In genomic region chr2:74731055-74731454, GRCm38 (mm10) we compare ENCODE assay signal across 28 mouse cellular contexts. TPM values are rescaled to one million over a fixed set of nuclear protein-coding genes. Genes with fewer than 3 reads are reported as not detected.
DNase-seq lines count a peak whose midpoint lies in the region; ATAC-seq and TF ChIP-seq lines count a peak whose summit lies in the region.
"Had no signal": no experiment of that assay in that cellular context is flagged by ENCODE, and none has a peak within 500 bp of the region (broad histone marks: within the 10 kb centered on the region; RNA-seq: fewer than 3 reads in every experiment).

No protein-coding gene starts in this region.

- no peak for TF ChIP-seq CTCF in hindbrain, postnatal 0 days (IDR thresholded peaks at IDR 0.05; ENCODE audit: low read depth)

- DNase-seq in kidney, postnatal 36 days = no peak
- peak; percentile 27 for DNase-seq in hindbrain, embryonic 10.5 days (ENCODE audit: low spot score)
- no peak for DNase-seq in hindbrain, postnatal 0 days (ENCODE audit: low spot score)
- no peak for DNase-seq in thymus, postnatal 36 days
- DNase-seq in spleen, adult 12 weeks (ENCODE audit: low spot score) = no peak
- DNase-seq: B cell, adult 2 months; cerebellum, adult 2 months; cerebellum, postnatal 36 days; gastrocnemius, postnatal 36 days; heart, postnatal 14 days; lung, adult 18-20 months; midbrain, embryonic 14.5 days; thymus, postnatal 14 days had no signal

- H3K27ac ChIP-seq in kidney, embryonic 15.5 days = peak overlapping the region; percentile 60
- H3K27ac ChIP-seq in hindbrain, embryonic 10.5 days = peak overlapping the region; percentile 2; the same call in 1 of the 2 replicates
- peak overlapping the region; percentile 36; the same call in 1 of the 2 replicates for H3K27ac ChIP-seq in hindbrain, postnatal 0 days
- H3K27ac ChIP-seq in neural tube, embryonic 14.5 days (ENCODE audit: low read depth, low read length) = peak overlapping the region; percentile 92; the same call in 1 of the 2 replicates
- no peak overlapping the region for H3K27ac ChIP-seq in heart, embryonic 11.5 days (ENCODE audit: low read depth, low read length)
- H3K27ac ChIP-seq: embryonic facial prominence, embryonic 12.5 days had no signal

- H3K9ac ChIP-seq in kidney, embryonic 15.5 days = peak overlapping the region; percentile 42
- no peak overlapping the region for H3K9ac ChIP-seq in hindbrain, postnatal 0 days (replicated peaks; ENCODE audit: low read length)
- H3K9ac ChIP-seq in neural tube, embryonic 14.5 days (replicated peaks; ENCODE audit: low read depth, low read length) = no peak overlapping the region; the same call in 1 of the 2 replicates
- no peak overlapping the region for H3K9ac ChIP-seq in heart, embryonic 11.5 days (ENCODE audit: low read depth, low read length)
- H3K9ac ChIP-seq: embryonic facial prominence, embryonic 12.5 days; heart, embryonic 12.5 days had no signal

- H3K27me3 ChIP-seq in kidney, embryonic 15.5 days = peaks cover 8% of the 10 kb centered on the region
- peaks cover 100% of the 10 kb centered on the region for H3K27me3 ChIP-seq in hindbrain, embryonic 10.5 days (ENCODE audit: insufficient read depth, poor library complexity, severe bottlenecking)
- H3K27me3 ChIP-seq in hindbrain, postnatal 0 days (ENCODE audit: insufficient read depth, low read length) = peaks cover 67% of the 10 kb centered on the region
- H3K27me3 ChIP-seq in neural tube, embryonic 14.5 days (ENCODE audit: control insufficient read depth, insufficient read depth, low read length) = no peaks in the 10 kb centered on the region
- H3K27me3 ChIP-seq in heart, embryonic 11.5 days (ENCODE audit: control insufficient read depth, insufficient read depth, low read length) = peaks cover 95% of the 10 kb centered on the region

- no peak for ATAC-seq in kidney, embryonic 15.5 days (replicated peaks; ENCODE audit: low FRiP score)
- ATAC-seq in hindbrain, postnatal 0 days = no peak
- ATAC-seq in neural tube, embryonic 14.5 days (ENCODE audit: low read depth) = no peak
- ATAC-seq in heart, embryonic 11.5 days (replicated peaks; ENCODE audit: insufficient number of reproducible peaks, low FRiP score, low TSS enrichment) = no peak
- ATAC-seq: forebrain, embryonic 14.5 days; intestine, embryonic 16.5 days had no signal

- H3K4me2 ChIP-seq in kidney, embryonic 15.5 days = peak overlapping the region; percentile 77
- peak overlapping the region; percentile 35 for H3K4me2 ChIP-seq in hindbrain, postnatal 0 days (ENCODE audit: low read depth, low read length)
- H3K4me2 ChIP-seq in neural tube, embryonic 14.5 days (ENCODE audit: low read depth, low read length) = peak overlapping the region; percentile 66; the same call in 1 of the 2 replicates
- H3K4me2 ChIP-seq in heart, embryonic 11.5 days = no peak overlapping the region
- H3K4me2 ChIP-seq: embryonic facial prominence, embryonic 12.5 days; heart, embryonic 12.5 days; liver, embryonic 11.5 days had no signal

- peaks cover 89% of the 10 kb centered on the region for H3K4me1 ChIP-seq in kidney, embryonic 15.5 days
- peaks cover 24% of the 10 kb centered on the region for H3K4me1 ChIP-seq in hindbrain, embryonic 10.5 days (replicated peaks)
- H3K4me1 ChIP-seq in hindbrain, postnatal 0 days (ENCODE audit: insufficient read depth, low read length) = no peaks in the 10 kb centered on the region
- H3K4me1 ChIP-seq in neural tube, embryonic 14.5 days (ENCODE audit: control insufficient read depth, insufficient read depth, low read length) = peaks cover 83% of the 10 kb centered on the region
- H3K4me1 ChIP-seq in heart, embryonic 11.5 days (ENCODE audit: control insufficient read depth, insufficient read depth, low read length) = peaks cover 8% of the 10 kb centered on the region
- H3K4me1 ChIP-seq: embryonic facial prominence, embryonic 12.5 days had no signal

- peaks cover 26% of the 10 kb centered on the region for H3K36me3 ChIP-seq in kidney, embryonic 15.5 days
- no peaks in the 10 kb centered on the region for H3K36me3 ChIP-seq in hindbrain, embryonic 10.5 days
- no peaks in the 10 kb centered on the region for H3K36me3 ChIP-seq in hindbrain, postnatal 0 days (ENCODE audit: insufficient read depth, low read length)
- H3K36me3 ChIP-seq in neural tube, embryonic 14.5 days (ENCODE audit: control insufficient read depth, insufficient read depth, low read length) = peaks cover 22% of the 10 kb centered on the region
- no peaks in the 10 kb centered on the region for H3K36me3 ChIP-seq in heart, embryonic 11.5 days (ENCODE audit: control insufficient read depth, insufficient read depth, low read length)
- H3K36me3 ChIP-seq: embryonic facial prominence, embryonic 12.5 days; heart, embryonic 12.5 days had no signal

- no peaks in the 10 kb centered on the region for H3K9me3 ChIP-seq in kidney, embryonic 15.5 days (replicated peaks)
- H3K9me3 ChIP-seq in hindbrain, embryonic 10.5 days = no peaks in the 10 kb centered on the region
- no peaks in the 10 kb centered on the region for H3K9me3 ChIP-seq in hindbrain, postnatal 0 days (ENCODE audit: low read length)
- no peaks in the 10 kb centered on the region for H3K9me3 ChIP-seq in neural tube, embryonic 14.5 days (ENCODE audit: control insufficient read depth, low read length)
- no peaks in the 10 kb centered on the region for H3K9me3 ChIP-seq in heart, embryonic 11.5 days (replicated peaks; ENCODE audit: control insufficient read depth, low read length)
- H3K9me3 ChIP-seq: embryonic facial prominence, embryonic 12.5 days; heart, embryonic 12.5 days; megakaryocyte, embryonic 14.5 days had no signal

- H3K4me3 ChIP-seq in kidney, embryonic 15.5 days (replicated peaks) = peak overlapping the region; percentile 10; the same call in 1 of the 2 replicates
- no peak overlapping the region; the same call in 1 of the 2 replicates for H3K4me3 ChIP-seq in hindbrain, embryonic 10.5 days
- H3K4me3 ChIP-seq in hindbrain, postnatal 0 days (ENCODE audit: low read length) = peak overlapping the region; percentile 8; the same call in 1 of the 2 replicates
- peak overlapping the region; percentile 1; the same call in 1 of the 2 replicates for H3K4me3 ChIP-seq in neural tube, embryonic 14.5 days (ENCODE audit: low read depth, low read length)
- no peak overlapping the region for H3K4me3 ChIP-seq in heart, embryonic 11.5 days (ENCODE audit: low read depth, low read length)
- H3K4me3 ChIP-seq: embryonic facial prominence, embryonic 12.5 days; erythroblast, embryonic 14.5 days; heart, embryonic 12.5 days; megakaryocyte, embryonic 14.5 days had no signal

RNA-seq across cellular contexts. Expression of gene Gm28230, which starts 4.5 kb away (rescaled TPM):
- 1.7 and 2.3 TPM in 2 replicates for polyA plus RNA-seq in kidney, embryonic 15.5 days (2015; fragmentation: Nextera tagmentation; extraction: Ambion mirVana)
- polyA plus RNA-seq in hindbrain, embryonic 10.5 days (2016; fragmentation: Nextera tagmentation; extraction: Ambion mirVana) = not detected in 2 replicates
- total RNA-seq in hindbrain, postnatal 0 days (2014; rRNA removed) = 1.3 and 3.5 TPM in 2 replicates
- 0.37 and 0.70 TPM in 2 replicates for polyA plus RNA-seq in hindbrain, postnatal 0 days (2015; fragmentation: Nextera tagmentation; extraction: Ambion mirVana)
- polyA plus RNA-seq in neural tube, embryonic 14.5 days (2014; fragmentation: Nextera tagmentation; extraction: Ambion mirVana) = 1.4 and 2.5 TPM in 2 replicates
- 0.10 TPM in 1 of 2 replicates, not detected in the other for polyA plus RNA-seq in heart, embryonic 11.5 days (2014; fragmentation: Nextera tagmentation; extraction: Ambion mirVana)
- total RNA-seq: left cerebral cortex, postnatal 36 days had no signal
- polyA plus RNA-seq: embryonic facial prominence, embryonic 12.5 days; erythroblast, embryonic 14.5 days; forebrain, embryonic 14.5 days; heart, embryonic 12.5 days; intestine, embryonic 16.5 days; liver, embryonic 11.5 days; midbrain, embryonic 14.5 days had no signal

RNA-seq across cellular contexts. Expression of gene Hoxd4, which starts 19.3 kb away (rescaled TPM):
- 5.6 and 5.8 TPM in 2 replicates for polyA plus RNA-seq in kidney, embryonic 15.5 days (2015; fragmentation: Nextera tagmentation; extraction: Ambion mirVana)
- polyA plus RNA-seq in hindbrain, embryonic 10.5 days (2016; fragmentation: Nextera tagmentation; extraction: Ambion mirVana) = 0.14 and 2.6 TPM in 2 replicates
- total RNA-seq in hindbrain, postnatal 0 days (2014; rRNA removed) = 13.9 and 18.1 TPM in 2 replicates
- polyA plus RNA-seq in hindbrain, postnatal 0 days (2015; fragmentation: Nextera tagmentation; extraction: Ambion mirVana) = 1.6 and 1.9 TPM in 2 replicates
- polyA plus RNA-seq in neural tube, embryonic 14.5 days (2014; fragmentation: Nextera tagmentation; extraction: Ambion mirVana) = 4.7 and 5.5 TPM in 2 replicates
- not detected in 2 replicates for polyA plus RNA-seq in heart, embryonic 11.5 days (2014; fragmentation: Nextera tagmentation; extraction: Ambion mirVana)
- total RNA-seq: left cerebral cortex, postnatal 36 days had no signal
- polyA plus RNA-seq: forebrain, embryonic 14.5 days; midbrain, embryonic 14.5 days had no signal

RNA-seq across cellular contexts. Expression of gene Hoxd3, which starts 19.3 kb away (rescaled TPM):
- 15.2 and 15.9 TPM in 2 replicates for polyA plus RNA-seq in kidney, embryonic 15.5 days (2015; fragmentation: Nextera tagmentation; extraction: Ambion mirVana)
- polyA plus RNA-seq in hindbrain, embryonic 10.5 days (2016; fragmentation: Nextera tagmentation; extraction: Ambion mirVana) = 15.5 and 55.9 TPM in 2 replicates
- total RNA-seq in hindbrain, postnatal 0 days (2014; rRNA removed) = 31.3 and 36.8 TPM in 2 replicates
- 25.2 and 26.3 TPM in 2 replicates for polyA plus RNA-seq in hindbrain, postnatal 0 days (2015; fragmentation: Nextera tagmentation; extraction: Ambion mirVana)
- 13.5 and 13.9 TPM in 2 replicates for polyA plus RNA-seq in neural tube, embryonic 14.5 days (2014; fragmentation: Nextera tagmentation; extraction: Ambion mirVana)
- 2.0 and 3.1 TPM in 2 replicates for polyA plus RNA-seq in heart, embryonic 11.5 days (2014; fragmentation: Nextera tagmentation; extraction: Ambion mirVana)
- total RNA-seq: heart, postnatal 14 days; left cerebral cortex, postnatal 36 days had no signal
- polyA plus RNA-seq: erythroblast, embryonic 14.5 days; forebrain, embryonic 14.5 days; midbrain, embryonic 14.5 days had no signal

RNA-seq across cellular contexts. Expression of gene Hoxd8, which starts 26.6 kb away (rescaled TPM):
- polyA plus RNA-seq in kidney, embryonic 15.5 days (2015; fragmentation: Nextera tagmentation; extraction: Ambion mirVana) = 36.4 and 40.8 TPM in 2 replicates
- not detected in 2 replicates for polyA plus RNA-seq in hindbrain, embryonic 10.5 days (2016; fragmentation: Nextera tagmentation; extraction: Ambion mirVana)
- total RNA-seq in hindbrain, postnatal 0 days (2014; rRNA removed) = 0.37 and 9.2 TPM in 2 replicates
- polyA plus RNA-seq in hindbrain, postnatal 0 days (2015; fragmentation: Nextera tagmentation; extraction: Ambion mirVana) = 0.21 TPM in 1 of 2 replicates, not detected in the other
- polyA plus RNA-seq in neural tube, embryonic 14.5 days (2014; fragmentation: Nextera tagmentation; extraction: Ambion mirVana) = 19.9 and 23.6 TPM in 2 replicates
- polyA plus RNA-seq in heart, embryonic 11.5 days (2014; fragmentation: Nextera tagmentation; extraction: Ambion mirVana) = 0.27 and 0.30 TPM in 2 replicates
- total RNA-seq: left cerebral cortex, postnatal 36 days had no signal
- polyA plus RNA-seq: cerebellum, adult 2 months; erythroblast, embryonic 14.5 days; midbrain, embryonic 14.5 days had no signal

RNA-seq across cellular contexts. Expression of gene Hoxd1, which starts 31.7 kb away (rescaled TPM):
- polyA plus RNA-seq in kidney, embryonic 15.5 days (2015; fragmentation: Nextera tagmentation; extraction: Ambion mirVana) = 1.2 and 1.5 TPM in 2 replicates
- 0.14 and 0.60 TPM in 2 replicates for polyA plus RNA-seq in hindbrain, embryonic 10.5 days (2016; fragmentation: Nextera tagmentation; extraction: Ambion mirVana)
- 0.26 and 1.7 TPM in 2 replicates for total RNA-seq in hindbrain, postnatal 0 days (2014; rRNA removed)
- polyA plus RNA-seq in hindbrain, postnatal 0 days (2015; fragmentation: Nextera tagmentation; extraction: Ambion mirVana) = 0.43 and 0.46 TPM in 2 replicates
- polyA plus RNA-seq in neural tube, embryonic 14.5 days (2014; fragmentation: Nextera tagmentation; extraction: Ambion mirVana) = 0.32 and 4.6 TPM in 2 replicates
- polyA plus RNA-seq in heart, embryonic 11.5 days (2014; fragmentation: Nextera tagmentation; extraction: Ambion mirVana) = 0.20 TPM in 1 of 2 replicates, not detected in the other
- total RNA-seq: adrenal gland, adult 18-20 months; gastrocnemius, postnatal 36 days; heart, postnatal 14 days; left cerebral cortex, postnatal 36 days had no signal
- polyA plus RNA-seq: erythroblast, embryonic 14.5 days; forebrain, embryonic 14.5 days; heart, embryonic 12.5 days; large intestine, adult 2 months; midbrain, embryonic 14.5 days; small intestine, adult 2 months; testis, adult 2 months had no signal

Comparison
In these comparisons a context has a peak if more than half of its experiments do, and no peak if none do; other contexts are left out.
1. H3K4me3 ChIP-seq: peak in kidney, embryonic 15.5 days (single experiment), hindbrain, postnatal 0 days (single experiment) and neural tube, embryonic 14.5 days (single experiment); none in hindbrain, embryonic 10.5 days (single experiment) and heart, embryonic 11.5 days (single experiment).